Mouse (Mus musculus): ENCODE results near the gene Rd3l. TPM values are rescaled to one million over a fixed set of nuclear protein-coding genes. Genes with fewer than 3 reads are reported as not detected.

Rd3l gene
- polyA plus RNA-seq, 1 experiment from 2014 or later: 1.2 TPM

DNA sequence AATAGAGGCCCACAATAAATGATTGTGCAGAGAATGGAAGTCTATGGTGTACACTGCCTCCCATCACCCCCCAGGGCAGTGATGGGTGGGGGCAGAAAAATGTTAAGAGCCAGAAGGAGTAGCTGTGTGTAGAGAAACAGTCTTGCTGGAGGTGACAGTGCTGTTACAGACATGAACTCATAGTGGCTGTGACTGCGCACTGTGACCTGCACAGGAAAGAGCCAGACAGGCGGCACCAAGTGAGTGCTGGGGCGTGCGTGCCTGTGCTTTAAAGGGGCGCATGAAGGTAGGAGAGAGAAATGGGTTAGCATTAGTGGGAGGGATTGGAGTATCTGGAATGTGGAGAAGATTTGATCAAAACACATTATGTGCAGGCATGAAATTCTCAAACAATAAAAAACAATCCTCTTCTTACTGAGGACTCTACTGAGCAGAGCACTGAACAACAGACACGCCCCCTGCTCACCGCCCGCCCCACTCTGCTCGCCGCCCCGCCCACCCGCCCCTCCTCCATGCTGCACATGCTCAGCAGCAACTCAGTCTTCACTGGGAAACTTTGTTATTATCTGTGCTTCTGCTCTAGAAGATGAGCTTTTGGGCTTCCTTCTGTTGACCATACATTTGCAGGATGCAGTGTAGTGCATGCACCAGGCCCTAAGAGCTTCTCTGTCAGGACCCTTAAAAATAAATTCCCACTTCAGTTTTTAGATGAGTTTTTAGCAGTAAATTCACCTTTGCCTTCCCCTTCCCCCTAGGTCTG is 31.6 kb upstream of the Rd3l start:
- peak overlapping the region; percentile 10; the same call in 1 of the 2 replicates for H3K4me3 ChIP-seq (ENCODE audit: low read depth, low read length)
- 38% methylated on average over 12 of the region's 12 CpGs for WGBS (ENCODE audit: insufficient replicate concordance)

DNA sequence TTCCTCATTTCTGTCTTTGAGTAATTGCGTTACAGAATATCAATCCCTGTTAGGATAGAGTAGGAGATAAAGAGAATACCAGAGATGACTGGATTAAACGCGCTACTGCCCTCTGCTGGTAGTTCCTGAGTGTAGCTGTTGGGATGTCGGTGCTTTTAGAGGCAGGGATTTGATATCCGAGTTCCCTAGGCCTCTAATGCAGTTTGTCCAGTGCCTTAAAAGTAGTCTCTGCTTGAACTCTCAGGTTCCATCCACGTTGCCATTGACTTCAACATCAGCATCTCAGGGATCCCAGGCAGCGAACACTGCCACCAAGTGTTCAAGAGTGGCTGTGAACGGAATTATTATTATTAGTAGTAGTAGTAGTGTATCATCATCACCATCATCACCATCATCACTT is 20.1 kb upstream of the Rd3l start:
- Histone ChIP-seq H3K4me1 (ENCODE audit: control insufficient read depth, insufficient read depth, low read length) (no peaks in the 10 kb centered on the region), H3K4me2 (no peak overlapping the region), H3K4me3 (ENCODE audit: low read depth, low read length) (no peak overlapping the region), H3K9me3 (replicated peaks; ENCODE audit: control insufficient read depth, low read length) (no peaks in the 10 kb centered on the region), H3K27me3 (ENCODE audit: control insufficient read depth, insufficient read depth, low read length) (no peaks in the 10 kb centered on the region), H3K9ac (ENCODE audit: low read depth, low read length) (no peak overlapping the region), H3K27ac (ENCODE audit: low read depth, low read length) (no peak overlapping the region), H3K36me3 (ENCODE audit: control insufficient read depth, insufficient read depth, low read length) (no peaks in the 10 kb centered on the region)
- 23% methylated on average over 8 of the region's 8 CpGs for WGBS (ENCODE audit: insufficient replicate concordance)
- no peak for ATAC-seq (replicated peaks; ENCODE audit: insufficient number of reproducible peaks, low FRiP score, low TSS enrichment)

More for the DNA sequence above, 31.6 kb upstream of the Rd3l start:
- no peaks in the 10 kb centered on the region for H3K9me3 ChIP-seq (replicated peaks; ENCODE audit: control insufficient read depth, low read length)
- H3K27me3 ChIP-seq (ENCODE audit: control insufficient read depth, insufficient read depth, low read length): no peaks in the 10 kb centered on the region
- ATAC-seq (replicated peaks; ENCODE audit: insufficient number of reproducible peaks, low FRiP score, low TSS enrichment): no peak
- H3K4me1 ChIP-seq (ENCODE audit: control insufficient read depth, insufficient read depth, low read length): no peaks in the 10 kb centered on the region
- H3K4me2 ChIP-seq: peak overlapping the region; percentile 52
- H3K9ac ChIP-seq (ENCODE audit: low read depth, low read length): no peak overlapping the region
- H3K27ac ChIP-seq (ENCODE audit: low read depth, low read length): no peak overlapping the region
- H3K36me3 ChIP-seq (ENCODE audit: control insufficient read depth, insufficient read depth, low read length): no peaks in the 10 kb centered on the region

DNA sequence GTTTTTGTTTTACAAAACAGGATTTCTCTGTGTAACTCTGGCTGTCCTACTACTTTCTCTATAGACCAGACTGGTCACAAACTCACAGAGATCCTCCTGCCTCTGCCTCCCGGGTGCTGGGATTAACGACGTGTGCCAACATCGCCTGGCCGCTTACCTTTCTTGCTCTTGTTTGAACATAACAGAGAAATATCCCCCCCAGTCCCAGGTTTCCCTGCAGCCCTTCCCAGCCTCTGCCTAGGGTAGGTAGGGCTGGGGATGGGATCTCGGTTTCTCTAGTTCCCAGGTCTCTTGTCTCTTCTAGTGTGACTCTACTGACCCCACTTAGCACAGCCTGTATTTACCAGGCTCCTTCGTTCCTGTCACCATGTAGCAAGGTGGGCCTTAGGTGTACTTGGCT is 18.6 kb upstream of the Rd3l start:
- no peaks in the 10 kb centered on the region for H3K9me3 ChIP-seq (replicated peaks; ENCODE audit: control insufficient read depth, low read length)

GRCm38 (mm10) chr12:111995161-111995560 is 14.0 kb upstream of the Rd3l start:
- Histone ChIP-seq H3K9me3 (replicated peaks; ENCODE audit: control insufficient read depth, low read length) (no peaks in the 10 kb centered on the region), H3K4me1 (ENCODE audit: control insufficient read depth, insufficient read depth, low read length) (no peaks in the 10 kb centered on the region), H3K4me2 (no peak overlapping the region), H3K9ac (ENCODE audit: low read depth, low read length) (no peak overlapping the region), H3K36me3 (ENCODE audit: control insufficient read depth, insufficient read depth, low read length) (no peaks in the 10 kb centered on the region), H3K27me3 (ENCODE audit: control insufficient read depth, insufficient read depth, low read length) (no peaks in the 10 kb centered on the region), H3K27ac (ENCODE audit: low read depth, low read length) (no peak overlapping the region), H3K4me3 (ENCODE audit: low read depth, low read length) (no peak overlapping the region)
- WGBS (ENCODE audit: insufficient replicate concordance): 87% methylated on average over 2 of the region's 2 CpGs
- ATAC-seq (replicated peaks; ENCODE audit: insufficient number of reproducible peaks, low FRiP score, low TSS enrichment): no peak

More for the DNA sequence above, 18.6 kb upstream of the Rd3l start:
- Histone ChIP-seq H3K27ac (ENCODE audit: low read depth, low read length) (no peak overlapping the region), H3K4me1 (ENCODE audit: control insufficient read depth, insufficient read depth, low read length) (no peaks in the 10 kb centered on the region), H3K4me3 (ENCODE audit: low read depth, low read length) (no peak overlapping the region), H3K9ac (ENCODE audit: low read depth, low read length) (no peak overlapping the region), H3K4me2 (no peak overlapping the region), H3K36me3 (ENCODE audit: control insufficient read depth, insufficient read depth, low read length) (no peaks in the 10 kb centered on the region), H3K27me3 (ENCODE audit: control insufficient read depth, insufficient read depth, low read length) (no peaks in the 10 kb centered on the region)
- 92% methylated on average over 7 of the region's 7 CpGs for WGBS (ENCODE audit: insufficient replicate concordance)
- ATAC-seq (replicated peaks; ENCODE audit: insufficient number of reproducible peaks, low FRiP score, low TSS enrichment): no peak

DNA sequence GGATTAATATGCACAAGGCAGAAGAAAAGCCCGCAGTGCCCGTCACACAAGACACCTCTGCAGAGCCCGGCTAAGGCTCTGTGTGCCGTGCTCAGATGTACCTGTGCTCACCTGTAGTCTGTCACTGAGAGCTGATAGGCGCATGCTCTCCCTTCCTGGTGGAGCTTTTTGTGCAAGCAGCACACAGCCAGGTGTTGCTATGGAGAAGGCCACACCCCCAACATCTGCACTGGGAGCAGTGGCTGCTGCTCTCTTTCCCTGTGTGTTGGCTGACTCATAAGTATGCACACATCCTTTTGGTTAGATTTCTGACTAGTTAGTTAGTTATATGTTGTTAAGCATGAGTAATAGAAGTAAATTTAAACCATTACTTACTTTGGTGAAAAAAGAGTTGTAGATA is 11.5 kb upstream of the Rd3l start:
- Histone ChIP-seq H3K9ac (ENCODE audit: low read depth, low read length) (no peak overlapping the region), H3K4me1 (ENCODE audit: control insufficient read depth, insufficient read depth, low read length) (no peaks in the 10 kb centered on the region), H3K9me3 (replicated peaks; ENCODE audit: control insufficient read depth, low read length) (no peaks in the 10 kb centered on the region), H3K4me2 (no peak overlapping the region), H3K4me3 (ENCODE audit: low read depth, low read length) (no peak overlapping the region), H3K27ac (ENCODE audit: low read depth, low read length) (no peak overlapping the region), H3K27me3 (ENCODE audit: control insufficient read depth, insufficient read depth, low read length) (no peaks in the 10 kb centered on the region), H3K36me3 (ENCODE audit: control insufficient read depth, insufficient read depth, low read length) (no peaks in the 10 kb centered on the region)
- WGBS (ENCODE audit: insufficient replicate concordance): 85% methylated on average over 5 of the region's 5 CpGs
- ATAC-seq (replicated peaks; ENCODE audit: insufficient number of reproducible peaks, low FRiP score, low TSS enrichment): no peak

DNA sequence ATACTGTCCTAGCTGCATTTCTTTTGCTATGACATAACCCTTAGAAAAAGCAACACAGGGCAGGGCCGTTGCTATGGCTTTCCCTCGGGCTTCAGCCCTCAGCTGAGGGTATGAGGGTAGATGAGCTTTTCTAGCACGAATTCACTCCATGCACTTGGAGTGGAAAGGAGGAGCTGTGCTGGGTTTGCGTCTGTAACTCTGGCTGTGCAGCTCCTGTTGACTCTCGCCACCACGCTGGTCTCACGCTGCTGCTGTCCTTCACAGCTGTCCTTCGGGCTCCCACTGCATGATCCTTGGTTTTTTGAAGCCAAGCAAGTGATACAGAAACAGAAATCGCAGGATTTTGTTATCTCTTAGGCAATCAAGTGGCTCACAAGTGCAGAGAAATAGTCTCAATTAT is 5.6 kb upstream of the Rd3l start:
- no peak overlapping the region for H3K4me3 ChIP-seq (ENCODE audit: low read depth, low read length)
- no peak overlapping the region for H3K9ac ChIP-seq (ENCODE audit: low read depth, low read length)
- ATAC-seq (replicated peaks; ENCODE audit: insufficient number of reproducible peaks, low FRiP score, low TSS enrichment): no peak
- WGBS (ENCODE audit: insufficient replicate concordance): 38% methylated on average over 9 of the region's 9 CpGs
- no peaks in the 10 kb centered on the region for H3K9me3 ChIP-seq (replicated peaks; ENCODE audit: control insufficient read depth, low read length)
- no peak overlapping the region for H3K4me2 ChIP-seq
- no peaks in the 10 kb centered on the region for H3K27me3 ChIP-seq (ENCODE audit: control insufficient read depth, insufficient read depth, low read length)
- no peak overlapping the region for H3K27ac ChIP-seq (ENCODE audit: low read depth, low read length)
- no peaks in the 10 kb centered on the region for H3K4me1 ChIP-seq (ENCODE audit: control insufficient read depth, insufficient read depth, low read length)
- no peaks in the 10 kb centered on the region for H3K36me3 ChIP-seq (ENCODE audit: control insufficient read depth, insufficient read depth, low read length)

DNA sequence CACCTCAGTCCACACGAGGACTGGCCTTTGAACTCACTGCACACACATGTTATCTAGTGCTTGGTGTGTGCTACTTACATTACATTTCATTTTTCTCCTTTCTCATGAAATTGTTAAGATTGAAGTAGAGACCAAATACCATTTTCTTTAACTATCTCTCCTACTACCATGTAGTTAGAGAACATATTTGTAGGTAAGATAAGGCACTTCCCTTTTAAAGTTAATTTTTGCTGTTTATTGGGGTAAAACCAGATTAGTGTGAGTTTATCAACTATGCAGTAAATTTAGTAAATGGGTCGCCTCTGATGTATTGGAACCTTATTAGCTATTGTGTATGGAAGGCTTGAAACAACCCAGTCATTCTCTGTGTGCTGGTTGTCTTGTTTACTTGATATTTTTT is 2.0 kb upstream of the Rd3l start:
- H3K9ac ChIP-seq (ENCODE audit: low read depth, low read length): no peak overlapping the region
- H3K4me1 ChIP-seq (ENCODE audit: control insufficient read depth, insufficient read depth, low read length): peaks cover 3% of the 10 kb centered on the region; the same call in 1 of the 2 replicates
- no peak overlapping the region for H3K4me2 ChIP-seq
- no peaks in the 10 kb centered on the region for H3K36me3 ChIP-seq (ENCODE audit: control insufficient read depth, insufficient read depth, low read length)
- no peak overlapping the region for H3K4me3 ChIP-seq (ENCODE audit: low read depth, low read length)
- WGBS (ENCODE audit: insufficient replicate concordance): 64% methylated on average over 2 of the region's 2 CpGs
- no peaks in the 10 kb centered on the region for H3K9me3 ChIP-seq (replicated peaks; ENCODE audit: control insufficient read depth, low read length)
- no peak overlapping the region for H3K27ac ChIP-seq (ENCODE audit: low read depth, low read length)
- no peaks in the 10 kb centered on the region for H3K27me3 ChIP-seq (ENCODE audit: control insufficient read depth, insufficient read depth, low read length)
- ATAC-seq (replicated peaks; ENCODE audit: insufficient number of reproducible peaks, low FRiP score, low TSS enrichment): no peak

- no peak overlapping the region for H3K4me2 ChIP-seq
- H3K9ac ChIP-seq (ENCODE audit: low read depth, low read length): no peak overlapping the region
- 75% methylated on average over 8 of the region's 8 CpGs for WGBS (ENCODE audit: insufficient replicate concordance)
- H3K27me3 ChIP-seq (ENCODE audit: control insufficient read depth, insufficient read depth, low read length): no peaks in the 10 kb centered on the region
- ATAC-seq (replicated peaks; ENCODE audit: insufficient number of reproducible peaks, low FRiP score, low TSS enrichment): no peak
- H3K27ac ChIP-seq (ENCODE audit: low read depth, low read length): no peak overlapping the region
- peaks cover 11% of the 10 kb centered on the region for H3K4me1 ChIP-seq (ENCODE audit: control insufficient read depth, insufficient read depth, low read length)
- no peak overlapping the region for H3K4me3 ChIP-seq (ENCODE audit: low read depth, low read length)
- no peaks in the 10 kb centered on the region for H3K9me3 ChIP-seq (replicated peaks; ENCODE audit: control insufficient read depth, low read length)
- no peaks in the 10 kb centered on the region for H3K36me3 ChIP-seq (ENCODE audit: control insufficient read depth, insufficient read depth, low read length)
Observed at GRCm38 (mm10) chr12:111981831-111982230, 714 bp upstream of the Rd3l start.

GRCm38 (mm10) chr12:111978274-111978673 is 2.8 kb downstream of the Rd3l start:
- H3K9me3 ChIP-seq (replicated peaks; ENCODE audit: control insufficient read depth, low read length): no peaks in the 10 kb centered on the region

More at GRCm38 (mm10) chr12:111978274-111978673, 2.8 kb downstream of the Rd3l start:
- H3K4me2 ChIP-seq: no peak overlapping the region
- no peaks in the 10 kb centered on the region for H3K36me3 ChIP-seq (ENCODE audit: control insufficient read depth, insufficient read depth, low read length)
- ATAC-seq (replicated peaks; ENCODE audit: insufficient number of reproducible peaks, low FRiP score, low TSS enrichment): no peak
- H3K27me3 ChIP-seq (ENCODE audit: control insufficient read depth, insufficient read depth, low read length): no peaks in the 10 kb centered on the region
- no peak overlapping the region for H3K4me3 ChIP-seq (ENCODE audit: low read depth, low read length)
- H3K4me1 ChIP-seq (ENCODE audit: control insufficient read depth, insufficient read depth, low read length): peaks cover 17% of the 10 kb centered on the region
- WGBS (ENCODE audit: insufficient replicate concordance): 55% methylated on average over 6 of the region's 6 CpGs
- peak overlapping the region; percentile 76 for H3K27ac ChIP-seq (ENCODE audit: low read depth, low read length)
- no peak overlapping the region for H3K9ac ChIP-seq (ENCODE audit: low read depth, low read length)
